ENCODE assay signal across 9 mouse cellular contexts in genomic region chr5:36950871-36951270, GRCm38 (mm10). TPM values are rescaled to one million over a fixed set of nuclear protein-coding genes. Genes with fewer than 3 reads are reported as not detected.
A peak's percentile ranks its signal among the peaks of the same experiment; 100 is the strongest.
DNase-seq lines count a peak whose midpoint lies in the region; ATAC-seq and TF ChIP-seq lines count a peak whose summit lies in the region.
"Had no signal": no experiment of that assay in that cellular context is flagged by ENCODE, and none has a peak within 500 bp of the region (broad histone marks: within the 10 kb centered on the region; RNA-seq: fewer than 3 reads in every experiment).

No protein-coding gene starts in this region.

- peak; percentile 11 for DNase-seq in lung, postnatal 10 days
- DNase-seq in lung, postnatal 36 days, result no peak
- DNase-seq in R1 (ENCODE audit: low read depth, low spot score), result peak; percentile 25
- DNase-seq in thymus, postnatal 0 days (ENCODE audit: low spot score), result peak; percentile 40

- peak; percentile 63 for TF ChIP-seq CTCF in intestine, postnatal 0 days (IDR thresholded peaks at IDR 0.05; ENCODE audit: low read depth)

- 40% methylated on average over 2 of the region's 2 CpGs for WGBS in intestine, postnatal 0 days
- WGBS in intestine, embryonic 15.5 days, result 41% methylated on average over 2 of the region's 2 CpGs
- 58% methylated on average over 2 of the region's 2 CpGs for WGBS in midbrain, embryonic 16.5 days
- WGBS in hindbrain, embryonic 16.5 days, result 67% methylated on average over 2 of the region's 2 CpGs

- H3K27ac ChIP-seq in intestine, postnatal 0 days (ENCODE audit: low read depth, low read length), result no peak overlapping the region
- no peak overlapping the region for H3K27ac ChIP-seq in intestine, embryonic 15.5 days
- H3K27ac ChIP-seq in midbrain, embryonic 16.5 days (ENCODE audit: low read length), result no peak overlapping the region
- H3K27ac ChIP-seq in hindbrain, embryonic 16.5 days (ENCODE audit: low read depth, low read length), result no peak overlapping the region
- H3K27ac ChIP-seq: forebrain, embryonic 10.5 days had no signal

- no peak overlapping the region for H3K4me2 ChIP-seq in intestine, postnatal 0 days (replicated peaks; ENCODE audit: low read depth)
- no peak overlapping the region for H3K4me2 ChIP-seq in intestine, embryonic 15.5 days (replicated peaks)
- H3K4me2 ChIP-seq in midbrain, embryonic 16.5 days (ENCODE audit: low read length), result no peak overlapping the region
- no peak overlapping the region for H3K4me2 ChIP-seq in hindbrain, embryonic 16.5 days (ENCODE audit: low read length)

- H3K36me3 ChIP-seq in intestine, postnatal 0 days (ENCODE audit: control insufficient read depth, insufficient read depth), result no peaks in the 10 kb centered on the region
- no peaks in the 10 kb centered on the region for H3K36me3 ChIP-seq in intestine, embryonic 15.5 days
- peaks cover 16% of the 10 kb centered on the region; the same call in 1 of the 2 replicates for H3K36me3 ChIP-seq in midbrain, embryonic 16.5 days (ENCODE audit: control insufficient read depth, insufficient read depth, low read length)
- H3K36me3 ChIP-seq in hindbrain, embryonic 16.5 days (ENCODE audit: control insufficient read depth, insufficient read depth, low read length), result peaks cover 10% of the 10 kb centered on the region; the same call in 1 of the 2 replicates
- H3K36me3 ChIP-seq: forebrain, embryonic 10.5 days had no signal

- no peaks in the 10 kb centered on the region for H3K9me3 ChIP-seq in intestine, postnatal 0 days (ENCODE audit: control insufficient read depth)
- H3K9me3 ChIP-seq in intestine, embryonic 15.5 days, result no peaks in the 10 kb centered on the region
- no peaks in the 10 kb centered on the region for H3K9me3 ChIP-seq in midbrain, embryonic 16.5 days (replicated peaks; ENCODE audit: control insufficient read depth, low read length, poor library complexity, severe bottlenecking)
- H3K9me3 ChIP-seq in hindbrain, embryonic 16.5 days (ENCODE audit: control insufficient read depth, low read length), result no peaks in the 10 kb centered on the region
- H3K9me3 ChIP-seq: forebrain, embryonic 10.5 days had no signal

- H3K4me3 ChIP-seq in intestine, postnatal 0 days (ENCODE audit: low read depth, low read length), result no peak overlapping the region
- H3K4me3 ChIP-seq in intestine, embryonic 15.5 days (replicated peaks), result no peak overlapping the region
- H3K4me3 ChIP-seq in midbrain, embryonic 16.5 days (ENCODE audit: low read depth, low read length), result no peak overlapping the region
- H3K4me3 ChIP-seq in hindbrain, embryonic 16.5 days (ENCODE audit: low read length), result no peak overlapping the region
- H3K4me3 ChIP-seq: forebrain, embryonic 10.5 days had no signal

- no peaks in the 10 kb centered on the region for H3K4me1 ChIP-seq in intestine, postnatal 0 days (replicated peaks; ENCODE audit: control insufficient read depth, insufficient read depth, low read length)
- H3K4me1 ChIP-seq in intestine, embryonic 15.5 days (replicated peaks), result no peaks in the 10 kb centered on the region
- peaks cover 6% of the 10 kb centered on the region for H3K4me1 ChIP-seq in midbrain, embryonic 16.5 days (ENCODE audit: control insufficient read depth, insufficient read depth, low read length)
- no peaks in the 10 kb centered on the region for H3K4me1 ChIP-seq in hindbrain, embryonic 16.5 days (ENCODE audit: control insufficient read depth, insufficient read depth, low read depth, low read length)

- H3K9ac ChIP-seq in intestine, postnatal 0 days (ENCODE audit: low read depth, low read length), result no peak overlapping the region
- no peak overlapping the region for H3K9ac ChIP-seq in intestine, embryonic 15.5 days
- H3K9ac ChIP-seq in midbrain, embryonic 16.5 days (ENCODE audit: low read depth, low read length), result no peak overlapping the region
- H3K9ac ChIP-seq in hindbrain, embryonic 16.5 days (ENCODE audit: low read depth, low read length), result no peak overlapping the region

- H3K27me3 ChIP-seq in intestine, postnatal 0 days (replicated peaks; ENCODE audit: control insufficient read depth, insufficient read depth, low read length), result no peaks in the 10 kb centered on the region
- H3K27me3 ChIP-seq in intestine, embryonic 15.5 days (replicated peaks), result no peaks in the 10 kb centered on the region
- no peaks in the 10 kb centered on the region for H3K27me3 ChIP-seq in midbrain, embryonic 16.5 days (ENCODE audit: control insufficient read depth, insufficient read depth, low read depth, low read length)
- no peaks in the 10 kb centered on the region for H3K27me3 ChIP-seq in hindbrain, embryonic 16.5 days (replicated peaks; ENCODE audit: control insufficient read depth, insufficient read depth, low read length)

- ATAC-seq in intestine, postnatal 0 days, result no peak
- ATAC-seq in intestine, embryonic 15.5 days, result no peak
- no peak for ATAC-seq in midbrain, embryonic 16.5 days
- ATAC-seq in hindbrain, embryonic 16.5 days, result no peak

RNA-seq across cellular contexts. Expression of gene Wfs1, which starts 38.1 kb away (rescaled TPM):
- polyA plus RNA-seq in intestine, postnatal 0 days (2015; fragmentation: Nextera tagmentation; extraction: Ambion mirVana), result 12.8 and 15.6 TPM in 2 replicates
- polyA plus RNA-seq in intestine, embryonic 15.5 days (2015; fragmentation: Nextera tagmentation; extraction: Ambion mirVana), result 12.1 and 14.6 TPM in 2 replicates
- polyA plus RNA-seq in thymus, postnatal 0 days (2015; fragmentation: Nextera tagmentation; extraction: Ambion mirVana), result 2.2 and 2.3 TPM in 2 replicates
- 10.3 and 11.1 TPM in 2 replicates for polyA plus RNA-seq in midbrain, embryonic 16.5 days (2015; fragmentation: Nextera tagmentation; extraction: Ambion mirVana)
- 11.0 and 12.3 TPM in 2 replicates for polyA plus RNA-seq in hindbrain, embryonic 16.5 days (2015; fragmentation: Nextera tagmentation; extraction: Ambion mirVana)
